Mouse (Mus musculus) Patski (cell line): ENCODE results near the gene Slc35e3. TPM values are rescaled to one million over a fixed set of nuclear protein-coding genes. Genes with fewer than 3 reads are reported as not detected.
"Not testable (repeated sequence)": the region's sequence is repeated elsewhere in the genome, so short reads cannot be mapped to it uniquely, and the experiment has no call there.

ENCODE experiments used
- ATAC-seq: fragments of 100-300 bp; one replicate; pipeline ENCODE4 v1.8.0; 2021
- CTCF ChIA-PET: fragments of 350-600 bp; sonication (Branson Sonifier 250); formaldehyde crosslinking; loops from one replicate; lab custom pipeline; 2022; ENCODE audit warnings: inconsistent platforms; lab: Charles Lee
- POLR2A ChIA-PET: fragments of 350-600 bp; sonication (Branson Sonifier 250); formaldehyde crosslinking; loops from one replicate; lab custom pipeline; 2022; ENCODE audit warnings: antibody characterized with exemption, inconsistent platforms; lab: Charles Lee
- DNase-seq: peaks from one replicate; pipeline ENCODE4 v3.0.0-alpha.2; 2011; ENCODE audit warnings: low read depth, low spot score
- H3K27me3 ChIP-seq: fragments of 371-371 bp; one replicate; pipeline ENCODE4 v1.5.1; 2021
- CTCF ChIP-seq: fragments of 100-300 bp; IDR thresholded peaks from one replicate; pipeline ENCODE4 v1.5.1; 2021
- in situ Hi-C: fragments of 300-500 bp; cut with MboI; formaldehyde crosslinking; loops from 3 replicates; pipeline ENCODE4 v1.11.1; 2018; ENCODE audit warnings: low pct_unique_long_range_greater_than_20kb, mixed read lengths
- polyA plus RNA-seq: library from polyadenylated mRNA; unstranded; gene quantifications from one replicate; pipeline ENCODE4 v1.2.3, GENCODE M21; 2021

Gene Slc35e3
- polyA plus RNA-seq, 1 experiment from 2014 or later = 19.4 TPM

DNA sequence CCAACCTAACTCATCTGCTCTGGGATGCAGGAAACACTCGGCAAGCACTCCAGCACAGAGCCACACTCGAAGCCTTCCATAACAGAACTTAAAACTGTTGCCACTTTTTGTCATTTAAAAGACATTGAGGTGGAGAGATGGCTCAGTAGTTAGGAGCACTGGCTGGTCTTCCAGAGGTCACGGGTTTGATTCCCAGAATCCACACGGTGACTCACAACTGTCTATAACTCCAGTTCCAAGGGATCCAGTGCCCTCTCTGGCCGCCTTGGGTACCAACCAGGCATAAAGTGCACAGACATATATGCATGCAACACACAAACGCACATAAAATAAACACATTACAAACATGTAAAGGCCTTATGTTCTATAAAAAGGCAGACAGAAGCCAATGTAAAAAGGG, 15.4 kb upstream of the Slc35e3 start:
- POLR2A ChIA-PET = no interaction called here
- DNase-seq (no peak), ATAC-seq (no peak)
- TF ChIP-seq CTCF = no peak
- in situ Hi-C loops = no loop called here
- CTCF ChIA-PET = no interaction called here
- no peaks in the 10 kb centered on the region for H3K27me3 ChIP-seq

DNA sequence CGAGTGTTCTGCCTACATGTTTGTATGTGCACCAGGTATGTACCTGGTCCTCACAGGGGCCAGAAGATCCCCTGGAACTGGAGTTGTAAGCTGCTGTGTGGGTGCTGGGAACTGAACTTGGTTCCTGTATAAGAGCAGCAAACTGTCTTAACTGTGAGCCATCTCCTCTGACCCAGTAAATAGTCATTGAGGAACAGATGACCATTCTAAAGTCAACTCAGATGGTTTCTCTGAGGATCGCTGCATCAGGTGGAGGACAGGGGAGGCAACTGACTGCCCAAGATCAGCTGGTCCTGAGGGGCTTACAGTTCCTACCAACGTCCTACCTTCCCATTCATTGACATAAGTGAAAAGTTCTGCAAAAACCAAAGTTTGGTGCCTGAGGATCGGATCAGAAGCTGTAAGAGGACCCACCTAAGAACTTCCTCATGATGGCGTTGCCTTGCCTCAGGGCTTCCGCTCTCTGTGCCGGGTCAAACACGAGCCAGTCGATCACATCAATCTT, 14.7 kb upstream of the Slc35e3 start:
- POLR2A ChIA-PET = no interaction called here
- DNase-seq (no peak), ATAC-seq (no peak)
- no peak for TF ChIP-seq CTCF
- CTCF ChIA-PET = no interaction called here
- in situ Hi-C loops = no loop called here
- no peaks in the 10 kb centered on the region for H3K27me3 ChIP-seq

DNA sequence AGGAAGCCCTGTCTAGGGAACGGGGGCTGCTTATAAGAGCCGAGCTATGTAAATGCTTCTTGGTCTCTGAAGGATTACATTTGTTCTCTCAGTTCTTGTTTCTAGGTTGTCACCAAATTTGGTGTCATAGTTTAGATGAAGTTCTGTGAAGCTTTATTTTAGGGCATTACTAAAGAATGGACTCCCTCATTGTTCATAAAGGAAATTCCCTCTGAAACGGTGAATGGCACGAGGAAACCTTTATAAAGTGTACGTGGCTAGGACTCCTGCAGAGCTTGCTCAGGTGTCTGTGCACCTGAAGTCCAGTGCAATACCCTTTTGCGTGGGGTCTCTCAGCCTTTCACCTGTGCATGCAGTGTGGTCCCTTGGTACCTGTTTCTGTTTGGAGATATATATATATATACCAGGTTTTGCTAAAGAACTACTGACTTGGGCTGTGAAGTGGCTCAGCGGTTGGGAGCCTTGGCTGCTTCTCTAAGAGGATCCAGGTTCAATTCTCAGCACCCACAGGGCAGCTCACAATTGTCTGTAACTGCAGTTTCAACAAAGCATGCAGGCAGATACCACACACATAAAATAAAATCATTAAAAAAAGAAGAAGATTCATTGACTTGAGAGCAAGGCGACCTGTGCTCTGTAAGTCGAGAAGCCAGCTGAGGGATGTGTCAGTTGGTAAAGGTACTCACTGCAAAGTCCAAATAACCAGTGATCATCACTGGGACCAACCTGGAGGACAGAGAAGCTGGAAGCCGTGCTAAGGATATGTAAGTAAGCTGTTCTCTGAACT, 13.9 kb upstream of the Slc35e3 start:
- no peak for TF ChIP-seq CTCF
- CTCF ChIA-PET = no interaction called here
- DNase-seq (no peak), ATAC-seq (no peak)
- H3K27me3 ChIP-seq = no peaks in the 10 kb centered on the region
- in situ Hi-C loops = no loop called here
- POLR2A ChIA-PET = no interaction called here

DNA sequence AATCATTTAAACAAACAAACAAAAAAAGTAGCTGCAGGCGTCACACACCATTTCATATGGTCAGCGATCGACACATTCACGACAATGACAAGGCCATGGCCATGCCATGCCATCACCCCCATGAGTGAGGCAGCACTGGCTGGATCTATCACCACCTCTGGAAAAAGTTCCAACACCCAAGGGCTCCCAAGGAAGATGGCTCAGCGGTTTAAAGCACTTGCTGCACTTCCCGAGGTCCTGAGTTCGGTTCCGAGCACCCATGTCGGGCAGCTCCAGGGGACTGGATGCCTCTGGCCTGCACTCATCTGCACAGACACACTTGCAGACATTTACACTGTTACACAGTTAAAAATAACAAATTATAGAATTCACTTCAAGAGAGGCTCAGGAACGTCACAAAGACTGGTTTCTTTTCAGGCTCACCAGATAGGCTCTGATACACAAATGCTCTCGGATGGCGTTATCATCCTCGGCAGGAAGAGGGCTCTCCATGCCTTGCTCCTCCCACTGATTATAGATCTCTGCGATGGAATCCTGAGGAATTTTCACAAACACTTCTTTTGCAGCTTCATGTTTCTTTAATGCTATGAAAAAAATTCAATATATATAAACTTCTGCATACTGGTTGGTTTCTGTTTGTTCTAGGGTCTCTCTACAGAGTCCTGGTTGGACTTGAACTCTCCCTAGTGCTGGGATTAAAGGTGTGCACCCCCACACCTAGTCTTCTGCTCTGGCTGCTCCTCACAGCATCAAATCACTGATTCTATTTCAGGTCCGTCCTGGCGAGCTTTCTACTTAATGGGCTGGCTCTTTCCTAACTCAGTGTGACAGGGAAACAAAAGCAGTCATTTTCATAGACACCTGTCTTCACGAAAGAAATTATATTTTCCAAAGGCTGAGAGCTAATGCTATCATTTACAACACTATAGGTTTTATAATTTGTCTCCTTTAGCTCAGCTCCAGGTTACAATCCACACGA, 12.9 kb upstream of the Slc35e3 start:
- no peak for TF ChIP-seq CTCF
- ChIA-PET CTCF (interaction anchor here (0.6 kb wide), 1 partner anchor 97 kb away, joined by 3 read pairs; no protein-coding TSS in a partner anchor), POLR2A (interaction anchor here (0.7 kb wide), 1 partner anchor 36 kb away, joined by 3 read pairs; no protein-coding TSS in a partner anchor)
- ATAC-seq (no peak), DNase-seq (no peak)
- no peaks in the 10 kb centered on the region for H3K27me3 ChIP-seq
- in situ Hi-C loops = no loop called here

DNA sequence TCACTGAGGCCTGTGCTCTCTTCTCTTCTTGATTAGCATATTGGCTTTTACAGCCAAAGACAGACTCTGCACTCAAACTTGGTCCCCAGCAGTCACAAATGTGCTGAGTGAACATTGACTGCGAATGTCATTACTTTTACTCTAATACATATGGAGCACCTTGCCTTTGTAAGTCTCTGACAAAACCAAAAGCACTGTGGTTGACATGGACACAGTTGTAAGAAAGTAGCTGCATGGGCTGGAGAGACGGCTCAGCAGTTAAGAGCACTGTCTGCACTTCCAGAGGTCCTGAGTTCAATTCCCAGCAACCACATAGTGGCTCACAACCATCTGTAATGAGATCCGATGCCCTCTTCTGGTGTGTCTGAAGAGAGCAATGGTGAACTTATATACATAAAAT, 12.2 kb upstream of the Slc35e3 start:
- DNase-seq, H3K27me3 ChIP-seq, ATAC-seq, in situ Hi-C loops, CTCF ChIA-PET: not testable (repeated sequence)
- POLR2A ChIA-PET = interaction anchor here (0.7 kb wide), 1 partner anchor 35 kb away, joined by 3 read pairs; no protein-coding TSS in a partner anchor

DNA sequence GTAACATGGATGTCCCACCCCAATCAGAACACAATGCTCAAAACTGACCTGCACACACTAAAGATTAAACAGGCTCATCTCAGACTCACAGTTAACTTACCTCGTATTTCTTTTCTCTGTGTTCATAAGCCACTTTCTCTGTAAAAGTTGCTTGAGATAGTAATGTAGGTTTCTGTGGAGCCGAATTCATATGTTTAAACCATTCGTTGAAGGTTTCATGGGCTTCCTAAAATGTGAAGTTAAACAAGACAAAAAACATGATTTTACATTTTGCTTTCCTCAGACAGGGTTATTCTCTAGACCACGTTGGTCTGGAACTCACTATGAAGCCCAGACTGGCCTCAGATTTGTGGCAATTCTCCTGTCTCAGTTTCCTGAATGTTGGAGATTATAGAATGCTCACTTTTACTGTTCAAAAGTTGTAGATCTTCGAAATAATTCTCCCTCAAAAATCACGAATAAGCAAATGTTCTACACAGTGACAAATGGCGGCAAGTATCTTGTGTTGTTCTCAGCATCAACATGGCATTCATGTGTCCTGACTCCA, 11.7 kb upstream of the Slc35e3 start:
- ATAC-seq = no peak
- no peak for DNase-seq
- TF ChIP-seq CTCF = no peak
- ChIA-PET POLR2A (interaction anchor here (0.7 kb wide), 1 partner anchor 35 kb away, joined by 3 read pairs; no protein-coding TSS in a partner anchor), CTCF (no interaction called here)
- H3K27me3 ChIP-seq = no peaks in the 10 kb centered on the region
- in situ Hi-C loops = no loop called here

DNA sequence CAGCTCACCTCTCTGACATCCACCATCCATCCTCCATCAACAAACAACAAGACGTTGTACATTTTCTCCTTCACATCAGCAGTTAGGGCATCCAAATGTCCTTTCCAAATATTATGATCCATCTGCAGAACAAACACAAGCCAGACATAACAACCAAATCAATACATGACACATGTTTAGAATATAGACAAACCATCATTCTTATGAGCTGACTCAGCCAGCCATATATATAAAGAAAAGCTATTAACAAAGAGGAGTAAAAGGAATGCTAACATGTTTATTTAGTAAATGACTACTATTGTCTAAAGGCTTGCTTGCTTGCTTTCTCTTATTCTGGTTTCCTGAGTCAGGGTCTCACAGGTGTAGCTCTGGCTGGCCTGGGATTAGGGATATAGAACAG, 11.1 kb upstream of the Slc35e3 start:
- DNase-seq (no peak), ATAC-seq (no peak)
- CTCF ChIA-PET = no interaction called here
- H3K27me3 ChIP-seq = no peaks in the 10 kb centered on the region
- in situ Hi-C loops = no loop called here
- TF ChIP-seq CTCF = no peak
- POLR2A ChIA-PET = no interaction called here

DNA sequence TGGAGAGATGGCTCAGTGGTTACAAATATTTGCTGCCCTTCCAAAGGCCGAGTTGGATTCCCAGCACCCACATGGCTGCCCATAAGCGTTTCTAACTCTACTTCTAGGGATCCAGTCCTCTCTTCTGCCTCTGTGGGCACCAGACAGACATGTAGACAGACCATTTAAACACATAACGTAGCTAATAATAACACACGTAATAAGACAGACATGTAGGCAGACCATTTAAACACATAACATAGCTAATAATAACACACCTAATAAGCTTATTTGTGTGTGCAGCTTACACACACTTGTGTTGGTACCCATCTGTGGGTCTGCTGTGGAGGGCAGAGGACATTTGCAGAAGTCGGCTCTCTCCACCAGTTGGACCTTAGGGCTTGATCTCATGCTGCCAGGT, 10.6 kb upstream of the Slc35e3 start:
- in situ Hi-C loops = no loop called here
- no peak for TF ChIP-seq CTCF
- no peaks in the 10 kb centered on the region for H3K27me3 ChIP-seq
- CTCF ChIA-PET = no interaction called here
- POLR2A ChIA-PET = no interaction called here
- ATAC-seq (no peak), DNase-seq (no peak)

DNA sequence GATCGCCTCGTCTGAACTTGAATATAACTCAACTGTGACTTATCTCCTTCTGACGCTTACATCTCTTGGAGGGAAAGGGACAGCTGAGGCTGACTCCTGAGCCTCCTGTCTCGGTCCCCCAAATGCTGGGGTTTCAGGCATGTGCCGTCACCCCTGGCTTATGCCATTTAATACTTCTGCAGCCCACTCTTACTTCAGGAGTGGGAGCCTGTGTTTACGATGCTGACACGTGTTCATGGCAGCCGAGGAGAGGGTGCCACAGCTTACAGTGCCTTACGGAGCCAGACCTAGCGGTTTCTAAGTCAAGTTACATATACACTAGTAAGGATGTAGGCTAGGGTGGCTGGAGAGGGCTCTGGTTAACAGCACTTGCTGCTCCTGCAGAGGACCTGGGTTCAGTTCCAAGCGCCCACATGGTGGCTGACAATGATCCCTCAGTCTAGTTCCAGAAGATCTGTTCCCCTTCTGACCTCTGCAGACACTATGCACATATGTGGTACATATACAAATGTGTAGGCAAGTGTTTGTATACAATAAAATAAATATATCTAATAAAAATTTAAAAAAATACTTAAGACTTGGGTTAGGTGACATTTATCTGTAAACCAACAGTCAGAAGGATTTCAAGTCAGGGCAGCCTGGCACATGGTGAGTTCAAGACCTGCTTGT, 9.8 kb upstream of the Slc35e3 start:
- ChIA-PET POLR2A (no interaction called here), CTCF (no interaction called here)
- in situ Hi-C loops = no loop called here
- no peak for DNase-seq
- no peaks in the 10 kb centered on the region for H3K27me3 ChIP-seq
- no peak for ATAC-seq
- TF ChIP-seq CTCF = no peak

DNA sequence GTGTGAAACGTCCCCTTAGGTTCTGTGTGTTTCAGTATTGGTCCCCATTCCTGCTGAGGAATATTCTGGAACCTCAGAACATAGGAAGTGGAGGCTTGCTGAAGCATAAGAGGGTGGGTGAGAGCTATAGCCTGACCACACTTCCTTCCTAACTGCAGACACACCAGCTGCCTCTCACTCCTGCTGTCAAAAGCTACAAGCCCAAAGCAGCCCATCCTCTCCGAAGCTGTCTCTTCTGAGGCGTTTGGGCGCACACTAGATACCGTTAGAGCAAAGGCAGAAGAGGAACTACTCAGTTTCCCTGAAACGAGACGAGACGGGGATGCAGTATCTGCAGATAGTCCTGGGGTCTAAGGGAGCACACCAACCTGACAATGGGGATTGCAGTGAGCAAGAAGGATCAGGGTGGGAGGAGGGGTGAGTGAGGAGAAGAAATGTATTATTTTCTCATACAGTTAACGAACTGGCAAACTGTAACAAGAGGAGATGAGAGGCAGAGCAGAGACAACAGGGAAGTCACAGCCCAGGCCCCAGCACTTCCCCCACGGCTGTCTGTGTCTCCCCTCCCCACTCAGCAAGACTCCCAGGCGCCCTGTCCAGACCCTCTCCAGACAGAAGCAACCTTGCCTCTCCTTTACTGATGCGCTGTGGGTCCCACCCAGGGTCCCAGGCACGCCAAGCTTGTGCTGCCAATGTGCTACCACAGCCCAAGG, 9.1 kb upstream of the Slc35e3 start:
- in situ Hi-C loops = no loop called here
- TF ChIP-seq CTCF = no peak
- ChIA-PET POLR2A (no interaction called here), CTCF (no interaction called here)
- no peaks in the 10 kb centered on the region for H3K27me3 ChIP-seq
- DNase-seq (no peak), ATAC-seq (no peak)
